Mouse (Mus musculus): ENCODE results near the gene Cryge.
"Not testable (repeated sequence)": the region's sequence is repeated elsewhere in the genome, so short reads cannot be mapped to it uniquely, and the experiment has no call there.

The Cryge gene

DNA sequence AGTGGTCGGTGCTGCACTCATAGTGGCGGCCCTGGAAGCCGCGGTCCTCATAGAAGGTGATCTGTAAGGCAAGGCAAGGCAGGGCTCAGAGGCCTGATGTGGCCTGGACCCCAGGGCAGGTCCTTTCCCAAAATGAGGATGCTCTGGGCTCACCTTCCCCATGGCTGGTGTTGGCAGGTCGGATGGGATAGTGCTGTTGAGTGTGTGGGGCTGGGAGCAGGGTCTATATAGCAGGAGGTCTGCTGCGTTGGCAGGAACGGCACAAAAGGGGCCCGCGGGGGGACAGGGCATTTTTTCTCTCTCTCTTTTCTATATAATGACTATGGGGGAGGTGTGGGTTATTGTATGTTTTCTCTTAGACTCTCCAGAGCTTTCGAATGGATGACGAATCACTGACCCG, at the start of gene Cryge:
Cryge (minus strand) TSS at position 198 of the 400 bp plus-strand sequence.
- not testable (repeated sequence) for DNase-seq (ENCODE audit: low read depth)

GRCm38 (mm10) chr1:65096953-65097352, 46.0 kb upstream of the Cryge start:
- no peak for DNase-seq (ENCODE audit: low read depth)

- DNase-seq (ENCODE audit: low read depth): no peak
Observed at GRCm38 (mm10) chr1:65091566-65091965, 40.6 kb upstream of the Cryge start.

DNA sequence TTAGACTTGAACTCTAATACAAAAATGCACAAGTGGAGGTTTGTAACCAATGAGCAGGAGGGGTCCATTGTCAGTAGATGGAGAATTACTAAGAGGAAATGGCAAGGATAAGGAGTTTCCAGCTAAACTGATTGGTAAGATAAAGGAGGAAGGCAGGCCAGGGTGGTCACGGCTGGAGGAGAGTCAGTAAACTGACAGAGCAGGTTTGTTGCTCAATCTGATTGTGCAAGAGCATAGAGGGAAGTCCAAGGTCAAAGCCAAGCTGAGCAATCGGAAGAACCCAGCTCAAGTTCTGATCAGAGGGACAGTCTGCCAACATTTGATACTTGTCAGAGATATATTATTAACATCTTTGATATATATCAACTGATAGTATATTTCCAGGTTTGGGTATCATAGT, 39.4 kb upstream of the Cryge start:
- DNase-seq (ENCODE audit: low read depth): no peak

DNA sequence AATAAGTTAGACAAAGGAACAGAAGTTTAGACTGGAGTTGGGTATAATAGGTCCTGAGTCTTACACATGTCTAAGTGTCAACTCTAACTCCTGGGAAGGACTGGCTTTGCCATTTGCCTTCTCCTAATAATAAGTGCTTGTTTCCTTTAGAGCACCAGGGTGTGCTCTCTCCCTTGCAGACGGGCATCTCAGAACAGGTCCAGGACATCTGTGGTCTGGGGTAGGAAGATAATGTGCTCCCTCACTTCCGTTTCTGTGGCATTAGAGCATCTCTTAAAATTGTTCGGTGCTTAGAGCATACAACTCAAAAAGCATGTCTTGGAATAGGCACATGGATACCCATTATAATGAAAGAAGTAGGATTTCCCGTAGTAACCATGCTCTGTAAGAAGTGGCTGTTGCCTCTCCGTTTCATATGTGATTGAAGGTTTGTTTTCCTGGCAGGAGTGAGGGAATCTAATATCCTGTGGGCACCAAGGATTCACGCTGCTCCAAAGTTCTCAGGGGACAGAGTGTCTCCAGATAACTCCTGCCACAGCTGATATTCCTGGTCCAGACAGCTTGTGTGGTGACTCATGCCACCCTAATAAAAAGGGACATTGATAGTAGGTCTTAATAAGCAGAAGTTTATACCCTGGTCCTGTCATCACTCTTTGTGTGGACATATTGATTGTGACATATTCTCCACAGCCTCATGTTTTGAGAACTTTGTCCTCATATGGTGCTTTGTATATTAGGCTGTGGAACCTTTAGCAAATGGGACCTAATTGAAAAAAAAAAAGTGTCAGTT, 37.8 kb upstream of the Cryge start:
- DNase-seq (ENCODE audit: low read depth): no peak

GRCm38 (mm10) chr1:65082188-65082587, 31.2 kb upstream of the Cryge start, which contains the start of gene Crygb:
Gene Crygb, minus strand, starts transcription at chr1:65082288.
- no peak for DNase-seq (ENCODE audit: low read depth)

DNA sequence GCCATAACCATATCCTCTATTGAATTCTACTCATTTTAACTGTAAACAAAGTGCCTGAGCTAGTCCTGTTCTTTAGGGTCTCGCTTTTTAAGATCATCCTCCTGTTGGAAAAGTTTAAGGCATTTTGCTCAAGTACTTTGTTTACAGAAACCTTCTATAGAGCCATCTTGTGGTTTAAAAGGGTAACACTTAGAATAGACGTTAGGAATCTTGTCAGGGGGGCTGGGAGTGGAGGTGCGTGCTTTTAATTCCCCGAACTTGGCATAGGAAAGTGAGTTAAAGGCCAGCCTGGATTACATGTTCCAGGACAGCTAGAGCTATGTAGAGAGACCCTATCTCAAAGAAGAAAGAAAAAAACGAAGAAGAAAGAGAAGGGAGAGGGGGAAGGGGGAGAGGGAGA, 24.7 kb upstream of the Cryge start:
- no peak for DNase-seq (ENCODE audit: low read depth)

DNA sequence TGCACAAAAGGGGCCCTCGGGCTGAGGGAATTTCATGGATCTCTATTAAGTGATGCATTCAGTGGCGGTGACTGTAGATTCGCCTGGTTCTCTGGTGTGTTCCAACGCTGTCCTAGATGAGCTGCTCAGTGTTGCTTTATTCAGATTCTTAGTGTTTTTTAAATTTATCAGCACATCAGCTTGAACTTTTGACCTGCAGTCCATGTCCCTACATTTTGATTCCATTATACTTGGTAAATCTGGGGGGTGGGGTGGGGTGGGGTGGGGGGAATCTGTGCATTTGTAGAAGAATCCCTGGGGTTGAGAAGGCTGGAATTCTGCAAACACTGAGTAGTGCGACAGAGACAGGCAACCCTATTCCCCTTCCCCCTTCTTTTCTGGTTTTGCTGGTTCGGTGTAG, 22.6 kb upstream of the Cryge start, which contains the start of gene Crygc:
Crygc (minus strand) TSS at position 101 of the 400 bp plus-strand sequence.
- DNase-seq (ENCODE audit: low read depth): no peak

DNA sequence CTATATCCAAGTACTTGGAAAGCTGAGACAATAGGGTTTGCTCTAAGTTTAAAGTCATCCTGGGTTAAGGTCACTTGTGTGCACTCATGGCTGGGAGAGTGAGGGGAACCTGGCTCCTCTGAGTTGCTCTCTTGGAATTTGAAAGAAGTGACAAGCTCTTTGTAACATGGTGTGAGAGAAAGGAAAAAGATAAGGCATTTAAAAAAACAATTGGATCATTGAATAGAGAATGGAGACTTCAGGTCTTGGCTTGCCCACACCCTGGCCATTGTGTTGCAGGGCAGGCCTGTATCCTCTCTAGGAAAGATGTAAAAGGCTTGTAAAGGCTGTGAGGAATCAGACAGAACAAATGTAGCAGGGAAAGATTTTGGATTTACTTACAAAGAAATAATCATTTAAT, 16.9 kb upstream of the Cryge start:
- no peak for DNase-seq (ENCODE audit: low read depth)

DNA sequence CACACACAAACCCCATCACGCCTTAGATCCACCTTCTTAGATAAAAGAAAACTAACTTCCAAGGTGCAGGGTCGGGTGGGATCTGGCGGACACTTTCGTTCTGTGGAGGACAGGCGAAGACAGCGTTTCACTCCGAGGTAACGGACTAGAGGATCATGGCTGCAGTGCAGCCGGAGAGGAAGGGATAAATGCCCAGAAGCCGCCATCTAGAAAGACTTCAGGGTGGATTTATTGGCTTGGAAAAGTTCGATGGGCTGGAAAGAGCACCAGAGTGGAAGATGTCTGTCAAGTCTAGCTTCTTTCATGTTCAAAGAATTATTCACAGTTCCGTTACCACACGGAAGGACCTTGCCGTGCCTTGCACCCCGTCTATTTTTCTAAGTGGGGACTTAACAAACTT, 13.3 kb upstream of the Cryge start:
- no peak for DNase-seq (ENCODE audit: low read depth)

DNA sequence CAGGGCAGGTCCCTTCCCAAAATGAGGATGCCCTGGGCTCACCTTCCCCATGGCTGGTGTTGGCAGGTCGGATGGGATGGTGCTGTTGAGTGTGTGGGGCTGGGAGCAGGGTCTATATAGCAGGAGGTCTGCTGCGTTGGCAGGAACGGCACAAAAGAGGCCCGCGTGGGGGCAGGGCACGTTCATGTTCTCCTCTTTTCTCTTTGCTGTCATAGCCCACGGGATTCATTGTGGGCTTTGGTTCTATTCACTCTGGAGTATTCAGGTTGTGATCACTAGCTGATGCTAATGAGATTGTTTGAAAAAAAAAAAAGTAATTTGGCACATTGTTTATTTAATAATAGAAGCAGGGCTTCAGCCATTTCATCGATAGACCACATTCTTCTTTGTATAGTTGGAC, 12.4 kb upstream of the Cryge start, which contains the start of gene Crygd:
Crygd (minus strand) TSS at position 101 of the 400 bp plus-strand sequence.
- no peak for DNase-seq (ENCODE audit: low read depth)

DNA sequence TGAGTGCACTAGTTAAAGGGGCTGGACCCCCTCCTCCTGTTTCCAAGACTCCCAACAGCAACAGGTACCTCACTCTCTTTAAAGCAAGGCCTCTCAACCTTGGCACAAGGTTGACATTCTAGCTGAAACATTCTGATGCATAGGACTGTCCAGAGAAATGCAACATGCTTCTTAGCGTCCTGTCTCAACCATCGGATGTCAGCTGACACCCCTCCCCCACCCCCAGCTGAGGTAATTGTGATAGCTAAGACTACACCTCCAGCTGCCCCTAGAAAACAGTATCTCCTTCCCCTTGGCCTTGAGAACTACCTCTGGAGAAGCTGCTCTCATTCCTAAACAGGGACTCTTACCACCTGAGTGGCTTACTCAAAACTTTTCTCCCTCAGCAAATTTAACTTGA, 1.2 kb upstream of the Cryge start:
- no peak for DNase-seq (ENCODE audit: low read depth)

DNA sequence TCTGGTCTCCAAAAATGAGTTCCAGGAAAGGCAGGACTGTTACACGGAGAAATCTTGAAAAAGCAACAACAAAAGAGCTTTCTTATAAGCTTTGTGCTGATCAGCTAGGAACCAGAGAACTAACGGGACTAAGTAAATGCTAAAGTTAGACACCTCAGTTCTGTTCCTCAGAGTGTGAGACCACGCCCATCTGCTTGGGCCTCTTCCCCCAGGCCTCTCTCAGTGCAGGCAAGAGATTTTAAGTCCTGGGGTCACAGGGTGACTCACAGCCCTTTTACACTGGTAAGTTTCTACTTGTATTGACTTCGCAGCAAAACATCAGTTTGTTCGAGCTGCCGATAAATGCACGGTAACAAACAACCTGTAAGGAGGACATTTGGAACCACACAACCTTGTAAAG, 747 bp upstream of the Cryge start:
- DNase-seq (ENCODE audit: low read depth): no peak

GRCm38 (mm10) chr1:65048781-65049180, 2.2 kb downstream of the Cryge start:
- no peak for DNase-seq (ENCODE audit: low read depth)

GRCm38 (mm10) chr1:65046401-65047109, 4.4 kb downstream of the Cryge start:
- peak; percentile 7 for DNase-seq (ENCODE audit: low read depth)

- DNase-seq (ENCODE audit: low read depth): no peak
Observed at GRCm38 (mm10) chr1:65043433-65043832, 7.5 kb downstream of the Cryge start.

DNA sequence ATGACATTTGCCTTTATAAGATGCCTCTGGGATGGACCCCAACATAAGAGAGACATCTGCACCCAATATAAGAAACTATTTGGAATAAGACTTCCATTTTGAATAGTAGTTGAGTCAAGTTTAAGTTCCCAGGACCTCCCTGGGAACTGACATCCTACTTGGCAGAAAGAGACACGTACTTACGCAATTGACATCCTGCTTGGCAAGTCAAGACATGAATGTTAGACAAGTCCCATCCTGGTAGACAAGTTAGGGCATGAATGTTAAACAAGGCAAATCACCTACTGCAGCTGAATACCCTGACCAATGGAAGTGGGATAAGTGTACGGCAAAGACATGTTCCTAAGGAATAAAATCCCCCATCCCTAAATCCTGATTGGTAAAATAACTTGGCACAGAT, 9.1 kb downstream of the Cryge start:
- DNase-seq (ENCODE audit: low read depth): no peak

- DNase-seq (ENCODE audit: low read depth): no peak
Observed at GRCm38 (mm10) chr1:65040806-65041205, 10.1 kb downstream of the Cryge start.

DNA sequence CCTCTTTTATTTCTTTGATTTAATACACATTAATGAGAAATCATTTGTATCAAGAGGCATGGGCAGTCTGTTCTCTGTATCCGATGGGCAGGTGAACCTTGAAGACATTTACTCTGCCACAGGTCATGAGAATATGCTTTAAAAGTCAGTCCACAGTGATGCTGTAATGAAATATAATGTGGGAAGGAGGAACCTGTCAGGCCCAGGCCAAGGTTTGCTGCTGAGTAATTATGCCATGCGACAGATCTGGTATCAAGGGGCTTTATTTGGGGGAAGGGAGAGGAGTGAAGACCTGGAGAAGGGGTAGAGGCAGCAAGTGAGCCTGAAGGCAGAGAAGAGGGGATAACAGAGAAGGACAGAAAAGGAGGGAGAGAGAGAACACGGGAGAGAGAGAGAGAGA, 11.3 kb downstream of the Cryge start:
- DNase-seq (ENCODE audit: low read depth): no peak

- DNase-seq (ENCODE audit: low read depth): no peak
Observed at GRCm38 (mm10) chr1:65037542-65037941, 13.4 kb downstream of the Cryge start.

- no peak for DNase-seq (ENCODE audit: low read depth)
Observed at GRCm38 (mm10) chr1:65035513-65035912, 15.4 kb downstream of the Cryge start.

DNA sequence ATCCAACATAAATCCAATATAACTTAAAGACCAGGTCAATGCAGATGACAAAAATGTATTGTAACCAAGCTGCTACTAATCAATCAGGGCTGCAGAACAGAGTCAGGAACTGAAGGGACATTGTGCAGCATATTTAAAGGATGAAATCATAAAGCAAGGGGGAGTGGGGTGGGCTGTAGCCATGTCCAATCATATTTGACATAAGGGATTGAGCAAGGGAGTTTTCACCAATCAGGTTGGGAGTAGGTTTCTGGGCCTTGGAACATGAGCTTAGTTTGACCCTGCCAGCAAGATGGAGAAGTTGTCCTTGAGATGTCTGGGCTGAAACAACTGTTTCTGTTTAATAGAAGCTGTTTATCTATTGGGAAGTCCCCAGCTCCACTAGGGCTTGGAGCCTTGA, 18.3 kb downstream of the Cryge start, which contains the start of gene Akr1cl:
Akr1cl (minus strand) TSS at position 119 of the 400 bp plus-strand sequence.
- no peak for DNase-seq (ENCODE audit: low read depth)

GRCm38 (mm10) chr1:65028206-65028605, 22.7 kb downstream of the Cryge start:
- no peak for DNase-seq (ENCODE audit: low read depth)

Measured in naive thymus-derived CD4-positive, alpha-beta T cell, adult 2 months (primary cell).